Mouse (Mus musculus) kidney, adult 2 months (tissue): ENCODE data around the gene Stk17b. TPM values are rescaled to one million over a fixed set of nuclear protein-coding genes. Genes with fewer than 3 reads are reported as not detected.
"Not testable (repeated sequence)": the region's sequence is repeated elsewhere in the genome, so short reads cannot be mapped to it uniquely, and the experiment has no call there.

Experiments used
- DNase-seq: peaks from one replicate; pipeline ENCODE4 v3.0.0; 2021
- H3K27ac ChIP-seq: fragments of 200-500 bp; 2 replicates; pipeline ENCODE4 v1.5.1; 2012; ENCODE audit warnings: low read depth, low read length, control low read depth, inconsistent platforms; ENCODE audit not compliant: insufficient read depth
- H3K27me3 ChIP-seq: fragments of 200-500 bp; replicated peaks from 2 replicates; pipeline ENCODE4 v1.6.1; 2012; ENCODE audit warnings: mild to moderate bottlenecking, moderate library complexity, low read length, inconsistent platforms; ENCODE audit not compliant: control insufficient read depth, insufficient read depth
- H3K36me3 ChIP-seq: fragments of 200-500 bp; 2 replicates; pipeline ENCODE4 v1.6.1; 2012; ENCODE audit warnings: mild to moderate bottlenecking, moderate library complexity, low read length, inconsistent platforms; ENCODE audit not compliant: control insufficient read depth, insufficient read depth
- H3K4me1 ChIP-seq: fragments of 200-500 bp; 2 replicates; pipeline ENCODE4 v1.6.1; 2011; ENCODE audit warnings: low read length; ENCODE audit not compliant: control insufficient read depth, insufficient read depth
- H3K4me3 ChIP-seq: fragments of 200-500 bp; 2 replicates; pipeline ENCODE4 v1.5.1; 2011; ENCODE audit warnings: mild to moderate bottlenecking, low read depth, low read length, control low read depth; ENCODE audit not compliant: insufficient read depth
- CTCF ChIP-seq: fragments of 200-500 bp; conservative IDR thresholded peaks from 2 replicates; pipeline ENCODE4 v1.5.1; 2011; ENCODE audit warnings: low read depth, mild to moderate bottlenecking, control low read depth, low read length, moderate library complexity, mixed read lengths; ENCODE audit not compliant: insufficient read depth, insufficient read length
- POLR2A ChIP-seq: fragments of 200-500 bp; IDR thresholded peaks from one replicate; pipeline ENCODE4 v1.6.1; 2011; ENCODE audit warnings: low read depth, low read length, control low read depth
- WGBS: fragments of 180-500 bp; shearing (Covaris S2); methylation state at CpG from one replicate; pipeline ENCODE4 v1.1.7; 2018; 5-methylcytosine and 5-hydroxymethylcytosine counted together
- polyA plus RNA-seq: library from polyadenylated mRNA; depleted of rRNA; stranded (reverse); fragments of >200 nt; gene quantifications from 2 replicates; pipeline ENCODE4 v1.2.3, GENCODE M21; 2012

The Stk17b gene
- polyA plus RNA-seq, 1 experiment: 4.1 TPM

DNA sequence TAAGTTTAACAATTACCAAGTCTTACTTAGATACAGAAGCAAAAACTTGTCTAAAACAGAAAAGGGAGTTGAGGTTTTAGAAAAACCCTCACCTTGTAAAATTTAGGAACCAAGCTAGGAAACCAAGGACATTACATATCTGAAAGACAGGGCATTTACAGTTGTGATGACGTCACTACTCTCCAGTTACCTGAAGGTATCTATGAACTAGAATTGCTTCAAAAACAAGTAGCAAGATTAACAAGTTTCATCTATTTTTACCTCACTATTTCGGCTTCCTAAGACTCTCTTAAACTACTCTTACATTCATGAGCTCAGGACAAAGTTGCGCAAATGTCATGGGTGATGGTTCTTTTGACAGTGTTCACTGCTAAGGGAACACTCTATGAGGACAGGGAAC lies 12.1 kb downstream of the Stk17b start:
- no peak overlapping the region for H3K4me3 ChIP-seq
- no peak for TF ChIP-seq POLR2A
- TF ChIP-seq CTCF: no peak
- H3K27me3 ChIP-seq: no peaks in the 10 kb centered on the region
- no peak for DNase-seq
- no peaks in the 10 kb centered on the region; the same call in 1 of the 2 replicates for H3K4me1 ChIP-seq
- whole genome bisulfite sequencing: 91% methylated on average over 3 of the region's 3 CpGs
- no peak overlapping the region for H3K27ac ChIP-seq
- H3K36me3 ChIP-seq: no peaks in the 10 kb centered on the region

DNA sequence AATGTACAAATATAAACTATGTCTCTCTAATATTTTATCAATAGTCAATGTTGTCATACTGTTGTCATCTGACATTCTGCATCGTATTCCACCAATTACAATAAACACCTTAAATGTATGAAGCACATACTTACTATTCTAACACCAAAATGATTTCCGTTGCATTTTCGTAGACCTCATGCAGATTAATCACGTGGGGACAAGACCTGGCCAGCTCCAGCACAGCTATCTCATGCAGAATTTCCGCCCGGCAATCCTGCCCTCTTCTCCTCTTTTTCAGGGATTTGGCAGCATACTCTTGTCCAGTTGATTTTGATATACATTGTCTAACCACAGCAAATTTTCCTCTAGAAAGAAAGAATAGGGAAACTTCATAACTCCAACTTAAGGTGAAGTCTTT lies 13.5 kb downstream of the Stk17b start:
- H3K27ac ChIP-seq: no peak overlapping the region
- TF ChIP-seq POLR2A (no peak), CTCF (no peak)
- DNase-seq: no peak
- 91% methylated on average over 6 of the region's 6 CpGs for WGBS
- H3K4me1 ChIP-seq: no peaks in the 10 kb centered on the region
- no peaks in the 10 kb centered on the region for H3K27me3 ChIP-seq
- no peak overlapping the region for H3K4me3 ChIP-seq
- no peaks in the 10 kb centered on the region for H3K36me3 ChIP-seq

DNA sequence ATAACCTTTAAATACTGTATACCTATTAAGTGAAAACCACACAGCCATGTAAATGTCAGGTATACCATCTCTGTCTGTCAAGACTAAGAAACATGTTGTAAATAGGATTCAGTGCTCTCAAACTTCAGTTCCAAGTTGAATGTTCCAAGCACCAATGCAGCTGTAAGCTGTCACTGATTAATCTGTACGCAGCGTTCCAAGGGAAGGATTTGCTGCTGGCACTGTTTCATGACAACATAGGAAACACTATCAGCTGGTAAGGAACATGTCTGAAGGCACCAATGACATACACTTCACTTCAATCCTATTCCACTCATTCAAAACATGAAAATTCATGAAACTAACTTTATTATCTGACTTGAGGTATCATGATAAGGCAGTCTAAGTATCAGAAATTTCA lies 18.9 kb downstream of the Stk17b start:
- 24% methylated on average over 2 of the region's 2 CpGs for WGBS
- H3K4me3 ChIP-seq: no peak overlapping the region
- DNase-seq: peak; percentile 54
- no peaks in the 10 kb centered on the region for H3K27me3 ChIP-seq
- H3K4me1 ChIP-seq: no peaks in the 10 kb centered on the region; the same call in 1 of the 2 replicates
- TF ChIP-seq POLR2A (no peak), CTCF (no peak)
- no peak overlapping the region for H3K27ac ChIP-seq
- H3K36me3 ChIP-seq: no peaks in the 10 kb centered on the region; the same call in 1 of the 2 replicates

DNA sequence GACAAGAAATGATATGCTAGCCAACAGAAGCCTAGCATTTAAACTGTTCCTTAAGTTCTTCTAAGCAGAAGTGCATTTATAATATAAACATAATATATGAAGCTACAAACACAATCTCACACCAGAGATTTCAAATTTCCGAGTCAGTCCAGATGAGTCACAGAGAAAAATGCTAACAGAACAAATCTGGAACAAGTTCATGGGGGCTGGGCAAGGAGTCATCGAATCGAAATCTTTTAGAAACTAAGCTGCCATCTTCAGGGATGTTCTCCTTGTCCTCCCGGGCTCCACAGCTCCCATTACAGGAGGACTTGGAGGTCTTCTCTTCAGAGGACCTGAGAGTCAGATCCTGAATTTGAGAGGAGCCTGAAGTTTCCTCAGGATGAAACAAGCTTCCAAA lies 27.7 kb downstream of the Stk17b start:
- TF ChIP-seq POLR2A (no peak), CTCF (no peak)
- WGBS: 89% methylated on average over 4 of the region's 4 CpGs
- Histone ChIP-seq H3K4me3 (no peak overlapping the region), H3K36me3 (peaks cover 5% of the 10 kb centered on the region; the same call in 1 of the 2 replicates), H3K4me1 (no peaks in the 10 kb centered on the region), H3K27ac (no peak overlapping the region), H3K27me3 (no peaks in the 10 kb centered on the region)
- DNase-seq: no peak

DNA sequence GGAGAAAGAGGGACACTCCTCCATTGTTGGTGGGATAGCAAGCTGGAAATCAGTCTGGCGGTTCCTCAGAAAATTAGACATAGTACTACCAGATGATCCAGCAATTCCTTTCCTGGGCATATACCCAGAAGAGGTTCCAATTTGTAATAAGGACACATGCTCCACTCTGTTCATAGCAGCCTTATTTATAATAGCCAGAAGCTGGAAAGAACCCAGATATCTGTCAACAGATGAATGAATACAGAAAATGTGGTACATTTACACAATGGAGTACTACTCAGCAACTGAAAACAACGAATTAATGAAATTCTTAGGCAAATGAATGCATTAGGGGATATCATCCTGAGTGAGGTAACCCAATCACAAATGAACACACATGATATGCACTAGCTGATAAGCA lies 31.5 kb downstream of the Stk17b start:
- not testable (repeated sequence) for H3K27me3 ChIP-seq, H3K4me3 ChIP-seq, H3K27ac ChIP-seq, H3K36me3 ChIP-seq, H3K4me1 ChIP-seq, DNase-seq
- WGBS: 90% methylated on average over 2 of the region's 2 CpGs

DNA sequence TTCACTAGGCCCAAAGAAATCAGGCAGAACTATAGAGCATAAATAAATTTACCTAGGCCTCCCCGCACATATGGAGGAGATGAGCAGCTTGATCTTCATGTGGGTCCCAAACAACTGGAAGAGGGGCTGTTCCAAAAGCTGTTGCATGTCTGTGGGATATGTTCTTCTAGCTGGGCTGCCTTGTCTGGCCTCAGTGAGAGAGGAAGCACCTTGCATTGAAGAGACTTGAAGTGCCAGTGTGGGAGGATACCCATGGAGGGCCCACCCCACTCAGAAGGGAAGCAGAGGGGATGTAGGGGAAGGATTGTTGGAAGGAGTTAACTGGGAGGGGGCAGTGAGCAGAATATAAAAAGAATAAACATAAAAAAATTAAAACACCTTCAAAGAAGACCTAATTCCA lies 33.9 kb downstream of the Stk17b start:
- Histone ChIP-seq H3K36me3 (no peaks in the 10 kb centered on the region), H3K27ac (no peak overlapping the region), H3K4me1 (no peaks in the 10 kb centered on the region), H3K4me3 (no peak overlapping the region), H3K27me3 (no peaks in the 10 kb centered on the region)
- DNase-seq: no peak
- TF ChIP-seq CTCF (no peak), POLR2A (no peak)
- 88% methylated on average over 1 of the region's 1 CpGs for WGBS

DNA sequence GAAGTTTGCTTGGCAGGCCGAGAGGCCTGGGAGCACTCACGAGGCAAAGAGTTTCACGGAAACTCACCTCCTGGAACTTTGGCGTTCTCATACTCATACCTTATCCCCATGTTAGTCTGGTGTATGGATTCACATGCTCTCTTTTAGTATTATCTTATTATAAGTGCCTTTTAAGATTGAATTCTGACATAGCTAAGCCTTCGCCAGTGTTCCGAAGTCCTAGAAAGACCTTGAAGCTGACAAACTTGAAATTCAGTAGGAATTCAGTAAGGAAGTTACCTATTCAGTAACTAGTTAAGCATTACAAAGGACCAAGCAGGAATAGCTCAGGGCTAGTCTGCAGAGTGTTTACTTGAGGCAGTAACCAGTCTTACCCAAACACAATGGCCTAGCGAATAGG lies 34.3 kb downstream of the Stk17b start:
- H3K27me3 ChIP-seq, H3K4me1 ChIP-seq, H3K27ac ChIP-seq, H3K36me3 ChIP-seq, H3K4me3 ChIP-seq, DNase-seq: not testable (repeated sequence)
- 76% methylated on average over 7 of the region's 7 CpGs for WGBS

DNA sequence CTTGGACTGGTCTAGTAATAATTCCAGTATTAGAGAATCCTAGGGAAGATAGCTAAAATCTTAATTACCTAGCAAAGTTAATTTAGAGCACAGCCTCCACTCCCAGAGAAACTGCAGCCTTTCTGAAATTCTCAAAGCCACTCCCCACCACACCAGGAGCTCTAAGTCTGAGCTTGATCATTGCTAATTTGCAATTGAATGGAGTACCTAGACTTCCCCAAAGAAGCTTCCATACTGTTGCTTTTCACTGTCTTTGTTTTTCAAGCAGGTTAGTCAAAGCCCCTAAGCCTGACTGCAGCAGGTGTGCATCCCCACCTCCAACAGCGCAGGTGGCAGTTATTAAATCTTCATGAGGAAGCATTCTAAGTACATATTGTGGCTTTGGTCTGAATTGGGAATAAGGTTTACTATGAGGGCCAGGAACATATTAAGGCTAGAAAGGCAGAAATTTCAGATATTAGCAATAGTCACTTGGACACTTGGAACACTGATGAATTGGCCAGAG lies 35.1 kb downstream of the Stk17b start:
- not testable (repeated sequence) for H3K4me1 ChIP-seq, H3K27ac ChIP-seq, H3K4me3 ChIP-seq, H3K36me3 ChIP-seq, H3K27me3 ChIP-seq, DNase-seq
- 95% methylated on average over 1 of the region's 1 CpGs for WGBS
